In genomic region chr2:89849230-89849629, GRCm38 (mm10) we compare ENCODE assay signal across 33 mouse cellular contexts. TPM values are rescaled to one million over a fixed set of nuclear protein-coding genes. Genes with fewer than 3 reads are reported as not detected.
"Had no signal": no experiment of that assay in that cellular context is flagged by ENCODE, and none has a peak within 500 bp of the region (broad histone marks: within the 10 kb centered on the region; RNA-seq: fewer than 3 reads in every experiment).

No protein-coding gene starts in this region.

- H3K4me2 ChIP-seq: embryonic facial prominence, embryonic 12.5 days; embryonic facial prominence, embryonic 13.5 days; embryonic facial prominence, embryonic 15.5 days; forebrain, embryonic 12.5 days; forebrain, embryonic 13.5 days; forebrain, embryonic 15.5 days had no signal

- ATAC-seq: forebrain, embryonic 13.5 days; forebrain, embryonic 14.5 days; forebrain, embryonic 15.5 days; forebrain, embryonic 16.5 days; forebrain, postnatal 0 days had no signal

- H3K36me3 ChIP-seq: embryonic facial prominence, embryonic 10.5 days; embryonic facial prominence, embryonic 12.5 days; embryonic facial prominence, embryonic 13.5 days; embryonic facial prominence, embryonic 15.5 days; forebrain, embryonic 10.5 days; forebrain, embryonic 12.5 days; forebrain, embryonic 15.5 days had no signal

- H3K4me1 ChIP-seq: embryonic facial prominence, embryonic 10.5 days; embryonic facial prominence, embryonic 12.5 days; embryonic facial prominence, embryonic 13.5 days; embryonic facial prominence, embryonic 15.5 days; forebrain, embryonic 10.5 days; forebrain, embryonic 12.5 days; forebrain, embryonic 13.5 days; forebrain, embryonic 15.5 days had no signal

- H3K9me3 ChIP-seq: embryonic facial prominence, embryonic 10.5 days; embryonic facial prominence, embryonic 12.5 days; embryonic facial prominence, embryonic 13.5 days; embryonic facial prominence, embryonic 15.5 days; forebrain, embryonic 10.5 days; forebrain, embryonic 12.5 days; forebrain, embryonic 13.5 days; forebrain, embryonic 15.5 days had no signal

- H3K27me3 ChIP-seq: embryonic facial prominence, embryonic 12.5 days; embryonic facial prominence, embryonic 13.5 days; embryonic facial prominence, embryonic 15.5 days; forebrain, embryonic 12.5 days; forebrain, embryonic 13.5 days; forebrain, embryonic 15.5 days had no signal

- DNase-seq: cerebellum, adult 2 months; cerebellum, adult 8-10 months; cerebellum, adult 9-10 months; cerebellum, adult 9-11 months; cerebellum, postnatal 10 days; cerebellum, postnatal 14 days; cerebellum, postnatal 36 days; embryo, embryonic 11 days; forebrain, postnatal 0 days; gastrocnemius, adult 2 months; gastrocnemius, postnatal 10 days; gastrocnemius, postnatal 14 days; gastrocnemius, postnatal 25 days; gastrocnemius, postnatal 36 days; heart, adult 18-20 months; heart, adult 2 months had no signal

- H3K9ac ChIP-seq: embryonic facial prominence, embryonic 12.5 days; embryonic facial prominence, embryonic 13.5 days; embryonic facial prominence, embryonic 15.5 days; forebrain, embryonic 12.5 days; forebrain, embryonic 13.5 days; forebrain, embryonic 15.5 days; forebrain, postnatal 0 days had no signal

- H3K4me3 ChIP-seq: embryonic facial prominence, embryonic 10.5 days; embryonic facial prominence, embryonic 12.5 days; embryonic facial prominence, embryonic 13.5 days; embryonic facial prominence, embryonic 15.5 days; erythroblast, embryonic 14.5 days; forebrain, embryonic 10.5 days; forebrain, embryonic 12.5 days; forebrain, embryonic 13.5 days; forebrain, embryonic 15.5 days; gastrocnemius, adult 2 months; heart, adult 2 months had no signal

- H3K27ac ChIP-seq: embryonic facial prominence, embryonic 10.5 days; embryonic facial prominence, embryonic 12.5 days; embryonic facial prominence, embryonic 13.5 days; embryonic facial prominence, embryonic 15.5 days; forebrain, embryonic 10.5 days; forebrain, embryonic 12.5 days; forebrain, embryonic 13.5 days; forebrain, embryonic 15.5 days; gastrocnemius, adult 2 months; heart, adult 2 months had no signal

RNA-seq across cellular contexts. Expression of gene Olfr48, which starts 1.2 kb away (rescaled TPM):
- polyA plus RNA-seq: cerebellum, adult 2 months; cortical plate, adult 2 months; embryonic facial prominence, embryonic 10.5 days; embryonic facial prominence, embryonic 11.5 days; embryonic facial prominence, embryonic 12.5 days; embryonic facial prominence, embryonic 13.5 days; embryonic facial prominence, embryonic 14.5 days; embryonic facial prominence, embryonic 15.5 days; erythroblast, embryonic 14.5 days; forebrain, embryonic 10.5 days; forebrain, embryonic 11.5 days; forebrain, embryonic 12.5 days; forebrain, embryonic 13.5 days; forebrain, embryonic 14.5 days; forebrain, embryonic 15.5 days; forebrain, embryonic 16.5 days; forebrain, postnatal 0 days; frontal cortex, adult 2 months; gonadal fat pad, adult 2 months; heart, adult 2 months had no signal

RNA-seq across cellular contexts. Expression of gene Olfr1256, which starts 7.9 kb away (rescaled TPM):
- polyA plus RNA-seq: cerebellum, adult 2 months; cortical plate, adult 2 months; embryonic facial prominence, embryonic 10.5 days; embryonic facial prominence, embryonic 11.5 days; embryonic facial prominence, embryonic 12.5 days; embryonic facial prominence, embryonic 13.5 days; embryonic facial prominence, embryonic 14.5 days; embryonic facial prominence, embryonic 15.5 days; erythroblast, embryonic 14.5 days; forebrain, embryonic 10.5 days; forebrain, embryonic 11.5 days; forebrain, embryonic 12.5 days; forebrain, embryonic 13.5 days; forebrain, embryonic 14.5 days; forebrain, embryonic 15.5 days; forebrain, embryonic 16.5 days; forebrain, postnatal 0 days; frontal cortex, adult 2 months; gonadal fat pad, adult 2 months; heart, adult 2 months had no signal

RNA-seq across cellular contexts. Expression of gene Olfr1257, which starts 29.0 kb away (rescaled TPM):
- polyA plus RNA-seq: cerebellum, adult 2 months; cortical plate, adult 2 months; embryonic facial prominence, embryonic 10.5 days; embryonic facial prominence, embryonic 11.5 days; embryonic facial prominence, embryonic 12.5 days; embryonic facial prominence, embryonic 13.5 days; embryonic facial prominence, embryonic 14.5 days; embryonic facial prominence, embryonic 15.5 days; erythroblast, embryonic 14.5 days; forebrain, embryonic 10.5 days; forebrain, embryonic 11.5 days; forebrain, embryonic 12.5 days; forebrain, embryonic 13.5 days; forebrain, embryonic 14.5 days; forebrain, embryonic 15.5 days; forebrain, embryonic 16.5 days; forebrain, postnatal 0 days; frontal cortex, adult 2 months; gonadal fat pad, adult 2 months; heart, adult 2 months had no signal

RNA-seq across cellular contexts. Expression of gene Olfr1255, which starts 37.4 kb away (rescaled TPM):
- polyA plus RNA-seq: cerebellum, adult 2 months; cortical plate, adult 2 months; embryonic facial prominence, embryonic 10.5 days; embryonic facial prominence, embryonic 11.5 days; embryonic facial prominence, embryonic 12.5 days; embryonic facial prominence, embryonic 13.5 days; embryonic facial prominence, embryonic 14.5 days; embryonic facial prominence, embryonic 15.5 days; erythroblast, embryonic 14.5 days; forebrain, embryonic 10.5 days; forebrain, embryonic 11.5 days; forebrain, embryonic 12.5 days; forebrain, embryonic 13.5 days; forebrain, embryonic 14.5 days; forebrain, embryonic 15.5 days; forebrain, embryonic 16.5 days; forebrain, postnatal 0 days; frontal cortex, adult 2 months; gonadal fat pad, adult 2 months; heart, adult 2 months had no signal

RNA-seq across cellular contexts. Expression of gene Olfr1254, which starts 55.8 kb away (rescaled TPM):
- polyA plus RNA-seq: cerebellum, adult 2 months; cortical plate, adult 2 months; embryonic facial prominence, embryonic 10.5 days; embryonic facial prominence, embryonic 11.5 days; embryonic facial prominence, embryonic 12.5 days; embryonic facial prominence, embryonic 13.5 days; embryonic facial prominence, embryonic 14.5 days; embryonic facial prominence, embryonic 15.5 days; erythroblast, embryonic 14.5 days; forebrain, embryonic 10.5 days; forebrain, embryonic 11.5 days; forebrain, embryonic 12.5 days; forebrain, embryonic 13.5 days; forebrain, embryonic 14.5 days; forebrain, embryonic 15.5 days; forebrain, embryonic 16.5 days; forebrain, postnatal 0 days; frontal cortex, adult 2 months; gonadal fat pad, adult 2 months; heart, adult 2 months had no signal
